Mouse (Mus musculus) liver, postnatal 0 days (tissue): Measurements from ENCODE around the gene Ngly1.

Experiments used
- CTCF ChIP-seq: sonication (generic); IDR thresholded peaks from 2 replicates; pipeline ENCODE4 v1.5.1; 2016; ENCODE audit warnings: antibody characterized with exemption, low read depth
- EP300 ChIP-seq: IDR thresholded peaks from 2 replicates; pipeline ENCODE4 v1.6.1; 2016; ENCODE audit warnings: antibody characterized with exemption, low read depth, mild to moderate bottlenecking

DNA sequence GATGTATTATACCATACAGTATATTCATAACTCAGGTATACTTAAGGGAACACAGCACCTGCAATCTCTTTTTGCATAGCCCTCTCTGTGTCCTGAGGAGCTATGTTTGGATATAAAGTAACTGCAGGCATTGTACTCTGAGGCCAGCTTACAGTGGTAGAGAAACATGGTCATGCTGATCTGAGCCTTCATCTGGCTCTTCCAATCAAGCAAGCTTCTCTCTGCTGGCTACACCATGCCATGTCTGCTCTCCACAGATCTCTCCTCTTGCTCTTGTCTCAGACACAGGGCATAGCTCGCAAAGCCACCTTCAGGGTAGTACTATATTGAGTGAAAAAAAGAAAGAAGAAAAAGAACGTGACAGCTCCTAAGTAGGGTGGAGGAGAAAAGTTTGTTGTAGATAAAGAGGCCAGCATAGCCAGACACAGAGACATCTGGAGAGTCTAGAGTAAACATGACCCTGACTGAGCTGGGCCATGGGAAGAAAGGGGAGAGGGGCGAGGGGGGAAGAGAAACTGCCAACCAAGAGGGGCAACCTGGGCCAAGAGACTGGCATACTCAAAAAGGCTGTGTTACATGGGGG lies 86.8 kb downstream of the Ngly1 start:
- TF ChIP-seq CTCF (no peak), EP300 (no peak)
